Mouse (Mus musculus): ENCODE results near the gene Olfr1411. TPM values are rescaled to one million over a fixed set of nuclear protein-coding genes. Genes with fewer than 3 reads are reported as not detected.
A peak's percentile ranks its signal among the peaks of the same experiment; 100 is the strongest.

Olfr1411 gene
- total RNA-seq (2021), result not detected
- long read RNA-seq, result 0 reads

DNA sequence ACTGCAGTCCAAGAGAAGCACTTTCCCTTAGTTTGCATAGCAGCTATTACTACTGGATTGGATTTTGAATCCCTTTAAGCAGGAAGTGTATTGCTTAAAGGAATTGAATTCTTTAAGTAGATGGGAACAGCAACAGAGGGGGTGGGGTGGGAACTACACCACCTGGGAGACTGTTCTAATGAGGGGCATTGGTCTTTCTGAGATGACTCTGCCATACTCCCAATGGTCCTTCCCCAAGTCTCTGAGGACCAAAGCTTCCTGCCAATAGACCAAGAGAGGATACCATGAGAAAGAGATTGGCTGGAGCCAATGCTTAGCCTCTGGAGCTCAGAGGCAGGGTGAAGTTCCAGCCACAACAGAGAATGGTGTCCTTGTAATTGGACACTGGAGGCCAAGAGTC is at the start of gene Olfr1411:
TSS of gene Olfr1411 (plus strand) at position 301 of the 400 bp plus-strand sequence.
- no peak for DNase-seq (ENCODE audit: low spot score in 2 of 2)

- DNase-seq (ENCODE audit: low spot score in 2 of 2), result no peak
Measured at GRCm38 (mm10) chr1:92545929-92546328, 48.3 kb upstream of the Olfr1411 start.

GRCm38 (mm10) chr1:92571022-92571421 is 23.2 kb upstream of the Olfr1411 start, which contains the start of gene Olfr1413:
Olfr1413 (plus strand) TSS chr1:92571322.
- no peak for DNase-seq (ENCODE audit: low spot score in 2 of 2)

- DNase-seq (ENCODE audit: low spot score in 2 of 2), result no peak
Measured at GRCm38 (mm10) chr1:92585479-92585878, 8.7 kb upstream of the Olfr1411 start, which contains the start of gene Olfr1412. Olfr1412 (plus strand) TSS chr1:92585779.

- DNase-seq (ENCODE audit: low spot score in 2 of 2), result no peak
Measured at GRCm38 (mm10) chr1:92596019-92596418, 1.8 kb downstream of the Olfr1411 start.

DNA sequence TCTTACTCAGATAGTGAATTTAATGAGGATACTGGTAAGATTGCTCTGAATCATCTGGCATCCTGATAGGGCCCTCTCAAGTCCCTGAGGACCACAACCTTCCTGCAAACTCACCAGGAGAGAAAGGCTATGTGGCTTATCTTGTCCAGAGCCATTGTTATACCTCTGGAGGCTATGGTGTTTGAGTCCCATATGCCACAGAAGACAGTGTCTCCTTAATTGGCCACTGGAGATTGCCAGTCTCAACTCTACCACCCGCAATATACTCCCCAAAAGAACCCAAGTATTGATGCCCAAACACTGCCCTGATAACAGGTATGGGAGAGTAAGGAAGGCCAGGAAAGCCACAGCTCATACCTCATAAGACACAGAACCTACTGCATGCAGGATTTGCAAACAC is 11.3 kb downstream of the Olfr1411 start, which contains the start of gene Olfr1410:
TSS of gene Olfr1410 (plus strand) at position 301 of the 400 bp plus-strand sequence.
- DNase-seq (ENCODE audit: low spot score in 2 of 2), result no peak

GRCm38 (mm10) chr1:92607711-92608110 is 13.5 kb downstream of the Olfr1411 start:
- DNase-seq (ENCODE audit: low spot score in 2 of 2), result no peak

- DNase-seq (ENCODE audit: low spot score in 2 of 2), result peak in 1 of 2 experiments; percentile 77
Measured at GRCm38 (mm10) chr1:92611008-92611407, 16.8 kb downstream of the Olfr1411 start.

GRCm38 (mm10) chr1:92613175-92613574 is 19.0 kb downstream of the Olfr1411 start:
- no peak for DNase-seq (ENCODE audit: low spot score in 2 of 2)

- peak in 1 of 2 experiments; percentile 60 for DNase-seq (ENCODE audit: low spot score in 2 of 2)
Measured at GRCm38 (mm10) chr1:92614516-92614915, 20.3 kb downstream of the Olfr1411 start.

- no peak for DNase-seq (ENCODE audit: low spot score in 2 of 2)
Measured at GRCm38 (mm10) chr1:92616046-92616445, 21.8 kb downstream of the Olfr1411 start.

- DNase-seq (ENCODE audit: low spot score in 2 of 2), result no peak
Measured at GRCm38 (mm10) chr1:92617488-92617887, 23.3 kb downstream of the Olfr1411 start, which contains the start of gene Olfr12. Olfr12 (plus strand) TSS chr1:92617788.

DNA sequence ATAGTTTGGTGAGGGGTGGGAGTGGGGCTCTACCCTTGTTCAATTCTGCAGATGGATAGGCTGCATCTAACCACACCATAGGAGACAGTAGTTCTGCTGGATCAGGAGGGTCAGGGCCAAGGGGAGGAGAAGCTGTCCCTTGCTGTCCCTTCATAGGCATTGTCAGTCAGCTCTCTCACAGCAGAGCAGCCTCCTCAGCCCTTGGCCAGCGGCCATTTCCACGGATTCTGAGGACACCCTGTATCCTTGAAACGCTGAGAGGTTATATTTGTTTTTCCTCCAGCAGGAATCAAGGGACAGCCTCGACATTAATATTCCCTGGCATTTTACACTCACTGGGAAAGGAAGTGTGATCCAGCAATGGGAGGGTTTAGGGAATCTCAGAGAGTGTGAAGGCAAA is 24.1 kb downstream of the Olfr1411 start:
- no peak for DNase-seq (ENCODE audit: low spot score in 2 of 2)

GRCm38 (mm10) chr1:92628227-92628626 is 34.0 kb downstream of the Olfr1411 start:
- DNase-seq (ENCODE audit: low spot score in 2 of 2), result no peak

GRCm38 (mm10) chr1:92632196-92632595 is 38.0 kb downstream of the Olfr1411 start:
- no peak for DNase-seq (ENCODE audit: low spot score in 2 of 2)

DNA sequence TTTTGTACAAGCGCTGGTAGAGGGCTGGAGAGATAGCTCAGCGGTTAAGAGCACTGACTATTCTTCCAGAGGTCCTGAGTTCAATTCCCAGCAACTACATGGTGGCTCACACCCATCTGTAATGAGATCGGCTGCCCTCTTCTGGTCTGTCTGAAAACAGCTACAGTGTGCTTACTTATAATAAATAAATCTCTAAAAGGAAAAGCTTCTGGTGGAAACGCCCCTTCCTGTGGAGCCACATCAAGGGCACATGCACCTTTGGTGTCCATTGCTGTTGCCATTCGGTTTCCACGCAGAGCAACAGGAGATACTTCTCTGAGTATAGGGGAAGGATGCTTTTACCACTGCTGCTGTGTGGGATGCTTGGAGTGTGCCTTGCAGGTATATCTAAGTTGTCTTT is 38.7 kb downstream of the Olfr1411 start:
- DNase-seq (ENCODE audit: low spot score in 2 of 2), result no peak

GRCm38 (mm10) chr1:92633726-92634125 is 39.5 kb downstream of the Olfr1411 start:
- DNase-seq (ENCODE audit: low spot score in 2 of 2), result peak; percentile 42 to 65

DNA sequence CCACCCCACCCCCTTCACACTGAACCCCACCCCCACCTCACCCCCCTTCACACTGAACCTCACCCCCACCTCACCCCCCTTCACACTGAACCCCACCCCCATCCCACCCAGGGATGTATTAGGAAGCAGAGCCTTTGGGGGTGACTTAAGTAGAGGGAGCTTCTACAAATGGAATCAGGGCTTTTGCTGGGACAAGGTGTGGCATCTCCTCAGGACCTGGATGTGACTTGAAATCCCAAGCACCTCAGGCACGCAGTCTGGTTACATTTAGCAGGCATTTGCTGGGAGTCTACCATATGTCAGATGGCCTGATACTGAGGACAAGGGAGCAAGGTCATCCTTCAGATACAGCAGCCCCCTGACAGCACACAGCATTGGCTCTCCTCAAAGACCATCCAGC is 40.4 kb downstream of the Olfr1411 start:
- DNase-seq (ENCODE audit: low spot score in 2 of 2), result no peak

- peak in 1 of 2 experiments; percentile 62 for DNase-seq (ENCODE audit: low spot score in 2 of 2)
Measured at GRCm38 (mm10) chr1:92634976-92635599, 40.9 kb downstream of the Olfr1411 start.

- no peak for DNase-seq (ENCODE audit: low spot score in 2 of 2)
Measured at GRCm38 (mm10) chr1:92636015-92636414, 41.8 kb downstream of the Olfr1411 start.

- no peak for DNase-seq (ENCODE audit: low spot score in 2 of 2)
Measured at GRCm38 (mm10) chr1:92636676-92637075, 42.5 kb downstream of the Olfr1411 start.

DNA sequence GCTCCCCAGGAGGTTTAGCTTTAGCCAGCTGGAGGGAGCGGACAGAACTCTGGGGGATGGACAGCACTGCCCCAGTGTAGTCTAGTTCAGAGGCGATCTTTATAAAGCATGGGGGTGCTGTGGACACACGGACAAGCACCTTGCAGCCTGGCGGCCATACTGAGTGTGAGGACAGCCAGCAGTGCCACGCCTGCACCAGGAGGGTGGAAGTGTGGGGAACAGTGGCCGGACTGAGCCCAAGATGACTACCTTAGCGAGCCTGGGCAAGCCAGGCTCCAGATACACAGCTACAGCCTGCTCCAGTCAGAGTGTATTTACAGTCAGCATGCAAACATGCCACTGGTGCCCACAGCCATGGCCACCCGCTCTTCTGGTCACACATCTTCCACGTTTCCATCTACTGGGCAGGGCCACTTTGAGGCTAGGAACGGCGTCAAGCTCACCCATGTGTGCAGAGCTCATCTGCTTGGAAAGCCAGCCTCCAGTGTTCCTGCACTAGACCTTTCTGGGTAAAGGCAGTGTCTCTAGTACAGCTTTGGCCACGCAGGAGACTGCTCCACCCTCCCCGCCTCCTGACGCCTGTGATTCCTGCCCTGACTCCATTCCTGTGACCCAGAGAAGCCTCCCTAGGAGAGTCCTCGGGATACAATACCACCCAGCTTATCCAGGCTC is 43.4 kb downstream of the Olfr1411 start:
- DNase-seq (ENCODE audit: low spot score in 2 of 2), result no peak
